Mouse (Mus musculus) small intestine, adult 2 months (tissue): ENCODE data around the gene Tial1. TPM values are rescaled to one million over a fixed set of nuclear protein-coding genes. Genes with fewer than 3 reads are reported as not detected.

Experiments used
- H3K27ac ChIP-seq: fragments of 200-500 bp; 2 replicates; pipeline ENCODE4 v1.5.1; 2012; ENCODE audit warnings: low read depth, low read length, control low read depth, inconsistent platforms; ENCODE audit not compliant: insufficient read depth
- H3K27me3 ChIP-seq: fragments of 200-500 bp; 2 replicates; pipeline ENCODE4 v1.6.1; 2012; ENCODE audit warnings: mild to moderate bottlenecking, moderate library complexity, low read length, inconsistent platforms; ENCODE audit not compliant: control insufficient read depth, insufficient read depth
- H3K36me3 ChIP-seq: fragments of 200-500 bp; 2 replicates; pipeline ENCODE4 v1.6.1; 2012; ENCODE audit warnings: mild to moderate bottlenecking, low read length, control low read depth, inconsistent platforms; ENCODE audit not compliant: control insufficient read depth, insufficient read depth
- H3K4me1 ChIP-seq: fragments of 200-500 bp; 2 replicates; pipeline ENCODE4 v1.6.1; 2012; ENCODE audit warnings: low read length, inconsistent platforms, mixed read lengths; ENCODE audit not compliant: control insufficient read depth, insufficient read depth, insufficient read length
- H3K4me3 ChIP-seq: fragments of 200-500 bp; 2 replicates; pipeline ENCODE4 v1.5.1; 2012; ENCODE audit warnings: low read depth, mild to moderate bottlenecking, control low read depth, inconsistent platforms, low read length, moderate library complexity
- CTCF ChIP-seq: fragments of 200-500 bp; IDR thresholded peaks from 2 replicates; pipeline ENCODE4 v1.5.1; 2012; ENCODE audit warnings: low read depth, mild to moderate bottlenecking, control low read depth, inconsistent platforms, low read length, moderate library complexity, mixed read lengths; ENCODE audit not compliant: insufficient replicate concordance, insufficient read length; ENCODE audit errors: extremely low read depth
- POLR2A ChIP-seq: fragments of 200-500 bp; IDR thresholded peaks from 2 replicates; pipeline ENCODE4 v1.6.1; 2012; ENCODE audit warnings: low read depth, mild to moderate bottlenecking, control low read depth, inconsistent platforms, low read length, moderate library complexity
- WGBS: fragments of 180-500 bp; shearing (Covaris S2); methylation state at CpG from one replicate; pipeline ENCODE4 v1.1.7; 2018; 5-methylcytosine and 5-hydroxymethylcytosine counted together
- polyA plus RNA-seq: library from polyadenylated mRNA; depleted of rRNA; stranded (reverse); fragments of >200 nt; gene quantifications from 2 replicates; pipeline ENCODE4 v1.2.3, GENCODE M21; 2012; rRNA removed

Gene Tial1
- 9.5 and 11.6 TPM in 2 replicates for polyA plus RNA-seq

- Histone ChIP-seq H3K27me3 (no peaks in the 10 kb centered on the region), H3K4me1 (peaks cover 3% of the 10 kb centered on the region; the same call in 1 of the 2 replicates), H3K4me3 (peak within 1 kb of the TSS; percentile 80), H3K36me3 (no peaks in the 10 kb centered on the region), H3K27ac (peak within 1 kb of the TSS; percentile 93)
- under 1% methylated on average over 69 of the region's 69 CpGs for WGBS
- TF ChIP-seq CTCF (no peak), POLR2A (peak; percentile 89)
Measured at GRCm38 (mm10) chr7:128461285-128462215, at the start of gene Tial1. Tial1 (minus strand) TSS chr7:128461717.

DNA sequence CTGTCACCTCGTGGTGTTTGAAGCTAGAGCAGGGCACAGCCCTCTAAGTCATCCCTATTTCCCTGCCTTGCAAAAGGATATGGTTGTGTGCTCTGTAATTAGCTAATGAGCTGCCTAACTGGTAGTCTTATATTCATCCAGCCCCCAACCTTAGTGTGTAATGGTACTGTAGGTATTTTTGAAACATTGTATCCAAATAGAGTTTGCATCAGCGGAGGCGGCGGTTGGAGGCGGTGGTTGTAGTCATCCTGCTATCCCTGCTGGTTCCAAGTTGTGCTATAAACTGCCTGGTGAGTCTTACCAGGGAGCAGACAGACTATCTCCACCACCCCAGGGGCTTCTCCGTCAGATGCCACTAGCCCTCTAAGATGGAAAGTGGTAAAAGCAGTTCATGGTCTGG, 42.6 kb upstream of the Tial1 start:
- no peak overlapping the region for H3K27ac ChIP-seq
- no peaks in the 10 kb centered on the region for H3K4me1 ChIP-seq
- 89% methylated on average over 6 of the region's 6 CpGs for WGBS
- no peaks in the 10 kb centered on the region for H3K36me3 ChIP-seq
- no peak for TF ChIP-seq POLR2A
- no peak for TF ChIP-seq CTCF
- H3K27me3 ChIP-seq = no peaks in the 10 kb centered on the region
- no peak overlapping the region for H3K4me3 ChIP-seq

GRCm38 (mm10) chr7:128499801-128500200, 38.3 kb upstream of the Tial1 start:
- Histone ChIP-seq H3K4me3 (no peak overlapping the region), H3K4me1 (no peaks in the 10 kb centered on the region), H3K27ac (no peak overlapping the region), H3K36me3 (no peaks in the 10 kb centered on the region), H3K27me3 (no peaks in the 10 kb centered on the region)
- 79% methylated on average over 6 of the region's 6 CpGs for WGBS
- no peak for TF ChIP-seq POLR2A
- no peak for TF ChIP-seq CTCF

DNA sequence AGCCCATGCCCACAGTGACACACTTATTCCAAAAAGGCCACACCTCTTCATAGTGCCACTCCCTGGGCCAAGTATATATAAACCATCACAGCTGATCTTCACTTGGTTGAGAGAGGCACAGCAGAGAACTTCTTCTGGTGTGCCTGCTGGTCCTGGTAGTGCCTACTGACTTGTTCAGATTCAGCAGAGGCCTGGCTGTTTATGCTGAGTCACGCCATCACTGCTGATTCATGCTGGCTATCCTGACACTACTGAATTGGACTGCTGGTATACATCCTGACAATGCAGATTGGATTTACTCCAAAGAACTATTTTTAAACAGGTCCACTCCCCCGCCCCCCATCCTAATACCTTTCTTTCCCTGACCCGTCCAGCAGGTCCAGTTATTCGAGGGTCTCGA, 33.0 kb upstream of the Tial1 start:
- Histone ChIP-seq H3K36me3 (no peaks in the 10 kb centered on the region), H3K27ac (no peak overlapping the region), H3K4me3 (no peak overlapping the region), H3K27me3 (no peaks in the 10 kb centered on the region), H3K4me1 (no peaks in the 10 kb centered on the region)
- 93% methylated on average over 5 of the region's 5 CpGs for WGBS
- TF ChIP-seq CTCF = no peak
- no peak for TF ChIP-seq POLR2A

- Histone ChIP-seq H3K4me3 (no peak overlapping the region), H3K4me1 (no peaks in the 10 kb centered on the region), H3K27ac (no peak overlapping the region), H3K27me3 (no peaks in the 10 kb centered on the region), H3K36me3 (no peaks in the 10 kb centered on the region)
- no peak for TF ChIP-seq CTCF
- TF ChIP-seq POLR2A = no peak
- WGBS = 97% methylated on average over 3 of the region's 3 CpGs
Measured at GRCm38 (mm10) chr7:128488986-128489385, 27.5 kb upstream of the Tial1 start.

GRCm38 (mm10) chr7:128474322-128474721, 12.8 kb upstream of the Tial1 start:
- Histone ChIP-seq H3K27ac (no peak overlapping the region), H3K27me3 (no peaks in the 10 kb centered on the region), H3K4me3 (no peak overlapping the region), H3K4me1 (no peaks in the 10 kb centered on the region), H3K36me3 (no peaks in the 10 kb centered on the region)
- TF ChIP-seq POLR2A (no peak), CTCF (peak; percentile 90; the same call in 1 of the 2 replicates)
- WGBS = 51% methylated on average over 10 of the region's 10 CpGs

GRCm38 (mm10) chr7:128462406-128462805, 889 bp upstream of the Tial1 start:
- H3K27ac ChIP-seq = no peak overlapping the region
- no peak overlapping the region for H3K4me3 ChIP-seq
- H3K4me1 ChIP-seq = peaks cover 3% of the 10 kb centered on the region; the same call in 1 of the 2 replicates
- TF ChIP-seq CTCF (no peak), POLR2A (no peak)
- H3K27me3 ChIP-seq = no peaks in the 10 kb centered on the region
- WGBS = 53% methylated on average over 5 of the region's 5 CpGs
- no peaks in the 10 kb centered on the region for H3K36me3 ChIP-seq
